Mouse (Mus musculus) midbrain, embryonic 13.5 days (tissue): ENCODE results near the gene Clptm1l. TPM values are rescaled to one million over a fixed set of nuclear protein-coding genes. Genes with fewer than 3 reads are reported as not detected.

ENCODE experiments used
- ATAC-seq: fragments of 200-750 bp; cut with Nextera tagmentation; 2 replicates; pipeline ENCODE4 v1.8.0; 2017; ENCODE audit warnings: mild to moderate bottlenecking, moderate TSS enrichment, moderate library complexity
- H3K27ac ChIP-seq: fragments of 300-500 bp; sonication (generic); 2 replicates; pipeline ENCODE4 v1.5.1; 2015; ENCODE audit warnings: inconsistent platforms, mild to moderate bottlenecking, moderate library complexity
- H3K27me3 ChIP-seq: fragments of 300-500 bp; sonication (generic); 2 replicates; pipeline ENCODE4 v1.6.1; 2015; ENCODE audit warnings: mild to moderate bottlenecking, inconsistent platforms
- H3K36me3 ChIP-seq: fragments of 300-500 bp; sonication (generic); 2 replicates; pipeline ENCODE4 v1.6.1; 2015; ENCODE audit warnings: mild to moderate bottlenecking, inconsistent platforms
- H3K4me1 ChIP-seq: fragments of 300-500 bp; sonication (generic); replicated peaks from 2 replicates; pipeline ENCODE4 v1.6.1; 2015; ENCODE audit warnings: inconsistent platforms
- H3K4me2 ChIP-seq: fragments of 300-500 bp; sonication (generic); replicated peaks from 2 replicates; pipeline ENCODE4 v1.6.1; 2015; ENCODE audit warnings: moderate library complexity, mild to moderate bottlenecking, inconsistent platforms
- H3K4me3 ChIP-seq: fragments of 300-500 bp; sonication (generic); replicated peaks from 2 replicates; pipeline ENCODE4 v1.5.1; 2015; ENCODE audit warnings: mild to moderate bottlenecking, inconsistent platforms
- H3K9ac ChIP-seq: fragments of 300-500 bp; sonication (generic); replicated peaks from 2 replicates; pipeline ENCODE4 v1.6.1; 2015; ENCODE audit warnings: mild to moderate bottlenecking, inconsistent platforms
- H3K9me3 ChIP-seq: fragments of 300-500 bp; sonication (generic); 2 replicates; pipeline ENCODE4 v1.6.1; 2016; ENCODE audit warnings: mild to moderate bottlenecking, inconsistent platforms
- WGBS: fragments of 180-500 bp; shearing (Covaris S2); methylation state at CpG from one replicate; pipeline ENCODE4 v1.1.7; 2015; 5-methylcytosine and 5-hydroxymethylcytosine counted together
- polyA plus RNA-seq: library from polyadenylated mRNA; unstranded; fragments of >200 nt; fragmentation: Nextera tagmentation; extraction: Ambion mirVana; gene quantifications from 2 replicates; pipeline ENCODE4 v1.2.1, GENCODE M21; 2015

The Clptm1l gene
- 111 and 130 TPM in 2 replicates for polyA plus RNA-seq

- WGBS: under 1% methylated on average over 53 of the region's 53 CpGs
- H3K36me3 ChIP-seq: peaks cover 27% of the 10 kb centered on the region
- no peaks in the 10 kb centered on the region for H3K9me3 ChIP-seq
- peak within 1 kb of the TSS; percentile 98 for H3K4me2 ChIP-seq
- H3K27ac ChIP-seq: peak within 1 kb of the TSS; percentile 71
- ATAC-seq: peak; percentile 97
- peak within 1 kb of the TSS; percentile 95 for H3K4me3 ChIP-seq
- no peaks in the 10 kb centered on the region for H3K27me3 ChIP-seq
- H3K4me1 ChIP-seq: peaks cover 25% of the 10 kb centered on the region
- H3K9ac ChIP-seq: peak within 1 kb of the TSS; percentile 91
These were observed at the start of gene Clptm1l for GRCm38 (mm10) chr13:73603522-73604155. TSS of gene Clptm1l (plus strand) at chr13:73604006.

- ATAC-seq: no peak
These were observed 39.6 kb upstream of the Clptm1l start for GRCm38 (mm10) chr13:73564201-73564600.

GRCm38 (mm10) chr13:73575051-73575450, 28.8 kb upstream of the Clptm1l start:
- no peaks in the 10 kb centered on the region for H3K9me3 ChIP-seq
- H3K9ac ChIP-seq: no peak overlapping the region
- H3K36me3 ChIP-seq: no peaks in the 10 kb centered on the region
- H3K4me2 ChIP-seq: no peak overlapping the region
- no peak overlapping the region for H3K27ac ChIP-seq
- H3K4me3 ChIP-seq: no peak overlapping the region
- ATAC-seq: no peak
- H3K27me3 ChIP-seq: no peaks in the 10 kb centered on the region
- no peaks in the 10 kb centered on the region for H3K4me1 ChIP-seq

More at GRCm38 (mm10) chr13:73564201-73564600, 39.6 kb upstream of the Clptm1l start:
- H3K4me3 ChIP-seq: no peak overlapping the region
- no peaks in the 10 kb centered on the region for H3K9me3 ChIP-seq
- H3K4me1 ChIP-seq: no peaks in the 10 kb centered on the region
- H3K9ac ChIP-seq: no peak overlapping the region
- H3K4me2 ChIP-seq: no peak overlapping the region
- H3K27ac ChIP-seq: no peak overlapping the region
- WGBS: 83% methylated on average over 5 of the region's 5 CpGs
- no peaks in the 10 kb centered on the region for H3K27me3 ChIP-seq
- no peaks in the 10 kb centered on the region for H3K36me3 ChIP-seq

GRCm38 (mm10) chr13:73577277-73577676, 26.5 kb upstream of the Clptm1l start:
- no peaks in the 10 kb centered on the region for H3K27me3 ChIP-seq
- WGBS: 75% methylated on average over 2 of the region's 2 CpGs
- no peak overlapping the region for H3K27ac ChIP-seq
- no peak overlapping the region for H3K4me3 ChIP-seq
- no peaks in the 10 kb centered on the region for H3K36me3 ChIP-seq
- no peak overlapping the region for H3K4me2 ChIP-seq
- H3K9me3 ChIP-seq: no peaks in the 10 kb centered on the region
- H3K9ac ChIP-seq: no peak overlapping the region
- no peak for ATAC-seq
- H3K4me1 ChIP-seq: no peaks in the 10 kb centered on the region

GRCm38 (mm10) chr13:73591488-73591887, 12.3 kb upstream of the Clptm1l start:
- H3K9me3 ChIP-seq: no peaks in the 10 kb centered on the region
- H3K27me3 ChIP-seq: peaks cover 9% of the 10 kb centered on the region; the same call in 1 of the 2 replicates
- no peak overlapping the region for H3K4me3 ChIP-seq
- no peaks in the 10 kb centered on the region for H3K36me3 ChIP-seq
- ATAC-seq: no peak
- H3K27ac ChIP-seq: no peak overlapping the region
- no peak overlapping the region for H3K4me2 ChIP-seq
- no peaks in the 10 kb centered on the region for H3K4me1 ChIP-seq
- WGBS: 82% methylated on average over 3 of the region's 3 CpGs
- no peak overlapping the region for H3K9ac ChIP-seq

GRCm38 (mm10) chr13:73592546-73592945, 11.3 kb upstream of the Clptm1l start:
- ATAC-seq: no peak
- H3K9ac ChIP-seq: no peak overlapping the region

GRCm38 (mm10) chr13:73596276-73596675, 7.5 kb upstream of the Clptm1l start:
- H3K27me3 ChIP-seq: peaks cover 14% of the 10 kb centered on the region; the same call in 1 of the 2 replicates

More at GRCm38 (mm10) chr13:73592546-73592945, 11.3 kb upstream of the Clptm1l start:
- no peak overlapping the region for H3K4me2 ChIP-seq
- 51% methylated on average over 2 of the region's 2 CpGs for WGBS
- H3K4me1 ChIP-seq: no peaks in the 10 kb centered on the region
- no peaks in the 10 kb centered on the region for H3K36me3 ChIP-seq
- peaks cover 14% of the 10 kb centered on the region; the same call in 1 of the 2 replicates for H3K27me3 ChIP-seq
- H3K9me3 ChIP-seq: no peaks in the 10 kb centered on the region
- no peak overlapping the region for H3K4me3 ChIP-seq
- no peak overlapping the region for H3K27ac ChIP-seq

GRCm38 (mm10) chr13:73600217-73600616, 3.6 kb upstream of the Clptm1l start:
- Histone ChIP-seq H3K4me2 (no peak overlapping the region), H3K9ac (no peak overlapping the region), H3K4me3 (no peak overlapping the region), H3K4me1 (peaks cover 17% of the 10 kb centered on the region), H3K36me3 (no peaks in the 10 kb centered on the region), H3K27me3 (peaks cover 7% of the 10 kb centered on the region; the same call in 1 of the 2 replicates), H3K27ac (no peak overlapping the region), H3K9me3 (no peaks in the 10 kb centered on the region)
- ATAC-seq: no peak
- WGBS: 89% methylated on average over 4 of the region's 4 CpGs

More at GRCm38 (mm10) chr13:73596276-73596675, 7.5 kb upstream of the Clptm1l start:
- Histone ChIP-seq H3K27ac (no peak overlapping the region), H3K9ac (no peak overlapping the region), H3K4me3 (no peak overlapping the region), H3K9me3 (no peaks in the 10 kb centered on the region), H3K4me2 (no peak overlapping the region), H3K4me1 (no peaks in the 10 kb centered on the region), H3K36me3 (no peaks in the 10 kb centered on the region)
- no peak for ATAC-seq
- 85% methylated on average over 4 of the region's 4 CpGs for WGBS

GRCm38 (mm10) chr13:73603046-73603445, 760 bp upstream of the Clptm1l start:
- Histone ChIP-seq H3K4me3 (peak overlapping the region; percentile 95), H3K36me3 (peaks cover 21% of the 10 kb centered on the region), H3K27me3 (no peaks in the 10 kb centered on the region), H3K9me3 (no peaks in the 10 kb centered on the region), H3K9ac (peak overlapping the region; percentile 91), H3K4me1 (peaks cover 25% of the 10 kb centered on the region), H3K27ac (no peak overlapping the region), H3K4me2 (peak overlapping the region; percentile 98)
- no peak for ATAC-seq
- 53% methylated on average over 4 of the region's 4 CpGs for WGBS

GRCm38 (mm10) chr13:73604156-73604957, 551 bp downstream of the Clptm1l start:
- H3K9ac ChIP-seq: peak overlapping the region; percentile 91
- peak; percentile 91 for ATAC-seq
- peaks cover 25% of the 10 kb centered on the region for H3K4me1 ChIP-seq
- peak overlapping the region; percentile 57; the same call in 1 of the 2 replicates for H3K27ac ChIP-seq
- peaks cover 34% of the 10 kb centered on the region for H3K36me3 ChIP-seq
- no peaks in the 10 kb centered on the region for H3K9me3 ChIP-seq
- H3K4me2 ChIP-seq: peak overlapping the region; percentile 98
- H3K4me3 ChIP-seq: peak overlapping the region; percentile 95
- WGBS: 4% methylated on average over 35 of the region's 39 CpGs
- no peaks in the 10 kb centered on the region for H3K27me3 ChIP-seq

GRCm38 (mm10) chr13:73618406-73618805, 14.6 kb downstream of the Clptm1l start:
- peaks cover 93% of the 10 kb centered on the region for H3K36me3 ChIP-seq
- WGBS: 93% methylated on average over 5 of the region's 5 CpGs
- H3K9ac ChIP-seq: no peak overlapping the region
- no peaks in the 10 kb centered on the region for H3K27me3 ChIP-seq
- H3K4me2 ChIP-seq: no peak overlapping the region
- H3K9me3 ChIP-seq: no peaks in the 10 kb centered on the region
- no peak overlapping the region for H3K27ac ChIP-seq
- H3K4me1 ChIP-seq: no peaks in the 10 kb centered on the region
- no peak overlapping the region for H3K4me3 ChIP-seq
- ATAC-seq: no peak

- Histone ChIP-seq H3K4me3 (no peak overlapping the region), H3K4me2 (no peak overlapping the region), H3K9me3 (no peaks in the 10 kb centered on the region), H3K9ac (no peak overlapping the region), H3K27ac (no peak overlapping the region), H3K4me1 (no peaks in the 10 kb centered on the region), H3K27me3 (no peaks in the 10 kb centered on the region), H3K36me3 (peaks cover 71% of the 10 kb centered on the region)
- 74% methylated on average over 6 of the region's 6 CpGs for WGBS
- no peak for ATAC-seq
These were observed 16.8 kb downstream of the Clptm1l start for GRCm38 (mm10) chr13:73620637-73621036.
